Mouse (Mus musculus) cerebellum, adult (tissue): ENCODE measurements around the gene Fhit.

Experiments used
- ATAC-seq: cut with Nextera tagmentation; 2 replicates; pipeline ENCODE4 v1.9.2; 2017; ENCODE audit warnings: mild to moderate bottlenecking, moderate library complexity, mixed read lengths; ENCODE audit not compliant: insufficient number of reproducible peaks, low FRiP score, low TSS enrichment

Fhit gene

DNA sequence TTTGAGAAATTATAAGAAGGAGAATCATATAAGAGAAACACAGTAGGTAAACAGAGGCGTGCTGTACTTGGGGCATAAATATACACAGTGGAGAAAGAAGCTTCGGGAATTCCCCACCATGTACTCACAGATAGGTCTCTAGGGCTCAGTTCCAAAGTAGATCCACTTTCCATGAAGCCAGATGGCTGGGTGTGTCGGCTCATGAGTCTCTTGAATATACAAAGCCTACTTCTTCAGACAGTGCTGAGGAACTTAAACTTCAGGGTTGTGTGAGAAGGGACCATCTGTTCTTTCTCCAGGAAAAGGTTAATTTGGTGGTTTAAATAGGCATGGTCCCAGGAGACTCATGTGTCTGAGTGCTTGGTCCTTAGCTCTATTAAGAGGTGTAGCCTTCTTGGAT is 1617.5 kb downstream of the Fhit start:
- ATAC-seq, result no peak

DNA sequence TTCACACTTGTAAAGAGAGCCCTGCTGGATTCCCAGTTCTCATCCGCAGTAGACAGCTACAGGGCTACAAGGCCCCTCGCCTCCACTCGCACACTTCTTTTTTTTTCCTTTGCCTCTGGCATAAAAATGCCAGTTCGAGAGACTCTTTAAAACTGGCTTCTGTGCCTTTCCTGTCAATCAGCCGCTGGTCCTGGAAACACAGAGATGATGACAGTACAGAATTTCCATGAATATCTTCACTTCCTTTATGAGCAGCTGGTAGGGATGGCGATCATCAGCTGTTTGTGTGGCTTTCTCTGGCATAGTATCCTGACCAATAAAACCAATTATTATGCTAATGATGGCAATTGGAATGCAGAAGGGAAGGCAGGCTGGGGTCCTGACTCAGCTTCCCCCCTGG is 1626.3 kb downstream of the Fhit start:
- ATAC-seq, result no peak

DNA sequence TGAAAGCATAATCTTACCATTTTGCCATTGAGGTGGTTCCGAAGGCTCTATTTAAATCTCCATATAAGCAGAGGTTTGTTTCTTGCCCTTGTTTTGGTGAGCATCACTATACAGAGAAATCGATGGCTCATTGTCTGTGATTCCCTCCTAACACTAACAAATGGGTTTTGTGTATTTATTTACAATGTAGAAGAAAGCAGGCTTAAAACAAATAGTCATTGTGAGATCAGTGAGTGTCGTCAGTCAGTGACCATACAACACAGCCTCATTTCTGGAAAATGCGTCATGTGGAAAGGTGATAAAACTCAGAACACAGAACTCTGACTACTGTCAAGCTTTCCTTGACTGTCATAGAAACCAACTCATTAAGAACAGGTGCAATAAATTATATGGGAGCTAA is 1632.6 kb downstream of the Fhit start:
- no peak for ATAC-seq

DNA sequence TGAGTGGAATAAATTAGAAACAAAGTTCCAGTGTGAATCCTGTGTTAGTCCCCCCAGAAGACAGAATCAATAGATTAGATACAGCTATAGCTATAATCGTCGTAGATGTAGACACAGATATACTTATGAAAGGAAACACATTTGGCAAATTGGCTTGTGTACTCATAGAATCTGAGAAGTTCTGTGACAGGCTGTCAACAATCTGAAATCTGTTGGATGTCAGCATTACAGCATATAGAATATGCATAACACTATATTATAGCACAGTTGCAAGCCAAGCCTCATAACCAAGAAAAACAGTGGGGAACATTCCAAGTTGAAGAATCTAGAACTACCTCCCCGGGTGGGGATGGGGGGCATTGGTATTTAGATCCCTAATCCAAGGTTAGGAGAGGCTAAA is 1635.7 kb downstream of the Fhit start:
- ATAC-seq, result no peak

DNA sequence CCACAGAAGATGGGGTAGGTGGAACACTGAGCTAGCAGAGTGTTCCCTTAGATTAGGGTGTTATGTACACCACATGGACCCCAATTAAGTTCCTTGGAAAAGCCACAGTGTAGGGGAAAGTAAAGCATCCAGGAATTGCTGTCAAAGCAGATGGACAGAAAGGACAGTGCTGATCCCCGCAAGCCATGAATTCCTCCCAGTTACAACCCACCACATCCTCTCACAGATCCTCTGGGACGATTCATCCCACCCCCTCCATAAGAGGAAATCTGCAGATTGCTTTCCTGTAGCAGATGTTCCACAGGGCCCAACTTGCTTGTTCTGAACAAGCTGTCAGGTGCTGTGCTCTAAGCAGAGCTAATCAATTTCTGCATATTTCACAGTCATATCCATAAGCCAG is 1644.2 kb downstream of the Fhit start:
- no peak for ATAC-seq

DNA sequence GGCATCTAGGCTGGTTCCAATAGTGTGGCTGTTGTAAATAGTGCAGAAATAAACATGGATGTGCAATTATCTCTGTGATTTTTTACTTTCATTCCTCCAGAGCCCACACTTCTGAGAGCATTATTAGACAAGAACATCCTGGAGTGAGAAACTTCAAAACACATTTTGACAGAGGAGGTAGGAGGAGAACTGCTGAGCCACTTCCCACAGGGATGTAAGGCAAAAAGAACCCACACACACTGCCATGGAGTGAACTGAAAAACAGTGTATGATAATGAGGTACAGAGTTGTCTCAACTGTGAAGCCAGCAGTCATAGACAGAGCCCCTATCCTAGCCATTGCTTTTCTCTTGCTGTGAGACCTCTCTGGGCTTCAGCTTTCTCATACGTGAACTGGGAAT is 1652.2 kb downstream of the Fhit start:
- ATAC-seq, result no peak
